Mouse (Mus musculus) heart, postnatal 0 days (tissue): Measurements from ENCODE around the gene Rps26.

Experiments
- CTCF ChIP-seq: IDR thresholded peaks from 2 replicates; pipeline ENCODE4 v1.5.1; 2016; ENCODE audit warnings: antibody characterized with exemption, control low read depth, low read depth
- EP300 ChIP-seq: IDR thresholded peaks from 2 replicates; pipeline ENCODE4 v1.6.1; 2016; ENCODE audit warnings: antibody characterized with exemption, low read depth

GRCm38 (mm10) chr10:128641871-128642270, 15.3 kb upstream of the Rps26 start:
- no peak for TF ChIP-seq CTCF
- TF ChIP-seq EP300, result no peak
